Mouse (Mus musculus) lung, postnatal 14 days (tissue): ENCODE results near the gene Mgst3.
A peak's percentile ranks its signal among the peaks of the same experiment; 100 is the strongest.

Experiments used
- DNase-seq: peaks from one replicate; pipeline ENCODE4 v3.0.0; 2021

Mgst3 gene

GRCm38 (mm10) chr1:167387310-167387709 lies 6.3 kb downstream of the Mgst3 start:
- no peak for DNase-seq

GRCm38 (mm10) chr1:167386466-167386865 lies 7.2 kb downstream of the Mgst3 start:
- DNase-seq = no peak

- no peak for DNase-seq
Observed at GRCm38 (mm10) chr1:167385636-167386035, 8.0 kb downstream of the Mgst3 start.

GRCm38 (mm10) chr1:167385211-167385610 lies 8.4 kb downstream of the Mgst3 start:
- DNase-seq = no peak

- no peak for DNase-seq
Observed at GRCm38 (mm10) chr1:167384156-167384555, 9.5 kb downstream of the Mgst3 start.

GRCm38 (mm10) chr1:167383178-167383577 lies 10.5 kb downstream of the Mgst3 start:
- no peak for DNase-seq

DNA sequence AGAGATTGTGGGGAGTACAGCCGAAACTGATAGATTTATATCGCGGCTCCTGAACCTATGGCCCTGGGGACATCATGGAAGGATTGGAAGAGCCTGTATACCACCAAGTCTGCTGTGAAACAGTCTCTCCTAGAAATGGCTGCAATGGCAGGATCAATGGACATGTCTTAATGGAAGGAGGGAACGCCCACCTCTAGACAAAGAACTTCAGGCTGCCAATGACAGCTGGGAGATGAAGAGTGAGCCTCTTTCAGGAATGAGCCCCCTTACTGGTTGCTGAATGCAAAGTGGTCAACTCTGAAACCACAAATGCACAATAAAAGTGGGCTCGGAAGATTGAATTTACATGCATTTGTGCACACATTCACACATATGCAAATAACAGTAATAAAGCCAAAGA lies 10.9 kb downstream of the Mgst3 start:
- DNase-seq = no peak

GRCm38 (mm10) chr1:167382316-167382715 lies 11.3 kb downstream of the Mgst3 start:
- DNase-seq = no peak

DNA sequence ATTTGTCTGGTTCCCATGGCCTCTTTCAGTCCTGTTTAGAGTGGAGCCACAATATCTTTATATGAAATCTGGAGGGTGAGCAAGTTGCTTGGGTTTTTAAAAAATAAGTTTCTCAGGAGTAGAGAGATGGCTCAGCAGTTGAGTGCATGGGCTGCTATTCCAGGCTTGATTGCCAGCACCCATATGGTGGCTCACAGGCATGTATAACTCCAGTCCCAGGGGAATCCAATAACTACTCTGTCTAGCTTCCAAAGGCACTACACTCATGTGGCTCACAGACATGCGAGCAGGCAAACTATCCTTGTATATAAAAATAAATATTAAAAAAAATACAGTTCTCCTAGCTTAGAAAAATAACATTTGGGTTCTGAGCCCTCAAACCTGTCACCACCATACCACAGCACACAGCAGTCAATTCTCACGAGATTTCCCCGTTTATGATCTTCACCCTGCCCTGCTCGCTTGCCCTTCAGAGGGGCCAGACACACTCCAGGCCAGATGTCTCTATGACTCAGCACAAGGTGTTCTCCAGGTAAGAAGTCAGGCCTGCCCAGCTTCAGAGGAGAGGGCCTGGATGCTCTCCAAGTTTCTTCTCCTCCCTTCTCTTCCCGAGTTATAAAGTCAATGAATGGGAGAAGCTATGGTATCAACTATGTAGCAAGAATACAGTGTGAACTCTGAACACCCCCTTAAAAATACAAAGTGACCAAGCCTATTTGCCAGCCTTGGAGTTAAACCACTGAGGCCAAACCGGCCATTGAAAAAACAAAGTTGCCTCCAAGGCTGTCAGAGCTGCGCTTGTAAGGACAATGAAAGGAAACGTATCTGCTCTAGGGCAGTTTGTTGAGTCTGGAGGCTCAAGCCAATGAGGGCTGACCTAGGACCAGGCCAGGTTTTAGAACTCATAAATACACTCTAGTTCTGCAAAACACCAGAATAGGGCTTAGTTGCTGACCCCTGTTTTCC lies 12.3 kb downstream of the Mgst3 start:
- DNase-seq = no peak

- DNase-seq = no peak
Observed at GRCm38 (mm10) chr1:167380223-167380622, 13.4 kb downstream of the Mgst3 start.

DNA sequence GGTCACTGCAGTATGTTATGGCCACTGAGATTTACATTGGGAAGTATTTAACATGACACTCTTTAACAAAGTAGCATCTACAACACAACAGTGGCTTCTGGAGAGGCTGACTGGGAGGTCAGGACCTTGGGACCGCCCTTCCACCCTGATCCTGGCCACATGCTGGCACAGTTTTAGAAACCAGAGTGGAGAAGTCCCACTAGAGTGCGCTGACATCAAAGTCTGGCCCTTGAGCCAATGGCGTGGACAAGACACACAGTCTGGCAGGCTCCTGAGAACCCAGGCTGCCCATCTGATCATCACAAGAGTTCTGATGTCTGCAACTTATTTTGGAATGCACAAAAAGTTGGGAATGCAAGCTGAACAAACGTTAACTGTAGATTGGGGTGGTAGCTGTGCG lies 13.9 kb downstream of the Mgst3 start:
- DNase-seq = no peak

DNA sequence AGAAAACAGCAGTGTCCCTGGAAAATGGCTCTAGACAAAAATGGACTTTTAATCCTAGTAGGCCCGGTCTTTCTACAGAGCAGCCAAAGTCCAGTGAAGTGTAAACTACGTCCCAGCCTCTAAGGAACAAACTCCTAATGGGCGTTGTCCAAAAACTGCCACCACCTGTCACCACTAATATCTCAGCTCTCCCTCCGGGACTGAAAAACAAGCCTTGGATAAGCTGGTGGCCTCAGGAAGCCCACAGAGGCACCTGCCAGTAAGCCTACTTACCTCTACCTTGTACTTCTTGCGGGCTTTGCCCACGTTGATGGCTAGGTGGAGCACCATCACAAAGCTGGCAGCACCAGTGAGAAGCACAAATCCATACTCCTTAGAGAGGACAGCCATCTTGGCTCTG lies 15.6 kb downstream of the Mgst3 start:
- DNase-seq = no peak

- DNase-seq = no peak
Observed at GRCm38 (mm10) chr1:167374942-167375341, 18.7 kb downstream of the Mgst3 start.

GRCm38 (mm10) chr1:167374003-167374784 lies 19.4 kb downstream of the Mgst3 start:
- DNase-seq = peak; percentile 52

GRCm38 (mm10) chr1:167372739-167373138 lies 20.9 kb downstream of the Mgst3 start:
- no peak for DNase-seq

DNA sequence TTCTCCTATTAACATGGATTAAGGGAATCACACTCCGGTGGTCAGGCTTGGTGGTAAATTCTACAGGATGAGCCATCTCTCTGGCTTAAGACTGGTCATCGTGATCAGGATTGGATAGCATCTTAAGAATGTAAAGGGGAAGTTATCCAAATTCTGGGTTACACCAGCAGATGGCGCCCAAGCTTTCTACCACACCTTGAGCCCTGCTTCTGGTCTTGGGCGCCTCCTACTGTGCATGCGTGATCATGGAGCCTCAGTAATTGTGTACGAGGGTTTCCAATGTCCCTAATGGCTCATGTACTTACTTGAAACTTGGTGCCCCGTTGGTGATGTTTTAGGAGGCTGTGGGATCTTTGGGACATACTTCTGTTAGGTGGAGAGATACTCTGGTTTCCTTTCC lies 23.7 kb downstream of the Mgst3 start:
- DNase-seq = peak; percentile 94

GRCm38 (mm10) chr1:167368513-167368912 lies 25.1 kb downstream of the Mgst3 start:
- no peak for DNase-seq

DNA sequence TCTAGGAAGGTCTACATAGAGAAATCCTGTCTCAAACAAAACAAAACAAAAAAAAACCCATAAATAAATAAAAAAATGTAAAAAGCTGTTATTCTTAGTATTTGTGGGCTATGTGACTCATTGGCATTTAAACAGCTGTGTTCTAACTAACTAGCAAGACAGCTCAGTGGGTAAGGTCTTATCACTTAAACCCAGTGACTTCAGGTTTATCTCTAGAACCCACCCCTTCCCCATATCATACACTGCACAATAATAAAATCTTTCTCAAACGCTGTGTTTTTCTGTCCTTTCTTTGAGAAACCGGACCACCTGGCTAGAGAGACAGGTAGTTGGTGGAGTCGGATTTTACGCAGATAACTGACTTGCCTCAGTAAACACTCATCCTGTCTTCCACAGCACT lies 25.6 kb downstream of the Mgst3 start:
- no peak for DNase-seq

DNA sequence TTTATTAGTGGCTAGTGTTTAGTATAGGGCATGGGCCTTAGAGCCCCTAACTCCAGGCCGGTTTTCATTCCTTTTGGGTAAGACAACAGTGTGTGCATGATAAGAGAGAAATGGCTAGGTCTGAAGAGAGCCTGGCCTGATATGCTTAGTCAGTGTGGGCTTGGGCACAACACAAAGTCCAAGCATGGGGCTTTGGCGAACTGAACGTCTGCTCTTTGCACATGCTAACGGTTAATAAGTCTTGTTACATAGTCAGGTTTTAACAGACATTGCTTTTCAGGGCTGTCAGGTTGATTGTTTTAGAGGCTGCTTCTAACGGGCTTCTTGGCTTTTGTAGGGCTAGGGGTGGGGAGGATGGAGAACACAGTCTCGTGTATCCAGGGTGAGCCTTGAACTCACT lies 27.0 kb downstream of the Mgst3 start:
- no peak for DNase-seq

- no peak for DNase-seq
Observed at GRCm38 (mm10) chr1:167365808-167366207, 27.8 kb downstream of the Mgst3 start.

DNA sequence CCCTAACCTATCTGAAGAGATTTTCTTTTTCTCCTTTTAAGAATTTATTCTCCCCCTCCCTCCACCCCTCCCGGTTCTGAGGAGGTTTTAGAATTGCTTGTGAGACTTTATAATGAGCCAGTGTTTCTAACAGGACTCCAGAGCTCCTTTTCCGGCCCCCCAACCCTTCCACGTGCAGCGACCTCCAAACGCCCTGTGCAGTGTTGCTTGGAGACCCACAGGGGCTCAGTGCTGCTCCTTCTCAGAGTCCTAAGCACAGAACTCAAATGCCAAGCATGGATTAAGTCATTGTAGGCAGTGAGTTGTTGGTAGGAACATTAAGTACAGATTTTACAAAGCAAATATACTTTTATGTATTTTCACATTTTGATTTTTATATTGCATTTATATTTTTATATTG lies 30.3 kb downstream of the Mgst3 start:
- no peak for DNase-seq

DNA sequence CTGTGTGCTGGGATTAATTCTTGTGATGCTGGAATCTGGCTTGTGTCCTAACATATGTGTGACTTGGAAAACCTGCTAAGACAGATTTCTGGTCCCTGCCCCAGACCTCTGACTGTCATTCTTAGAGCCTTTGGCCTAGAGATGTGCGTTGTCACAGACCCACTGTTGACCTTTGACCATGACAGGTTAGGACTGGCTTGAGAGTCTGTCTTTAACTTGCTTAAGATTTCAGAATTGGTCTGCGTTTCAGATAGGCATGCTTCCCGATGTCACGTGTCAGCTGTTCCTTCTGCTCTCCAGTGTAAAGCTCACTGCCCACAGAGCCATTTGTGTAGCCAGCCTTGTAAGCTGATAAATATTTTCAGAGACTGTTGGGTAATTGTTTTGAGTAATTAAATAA lies 30.8 kb downstream of the Mgst3 start:
- no peak for DNase-seq

DNA sequence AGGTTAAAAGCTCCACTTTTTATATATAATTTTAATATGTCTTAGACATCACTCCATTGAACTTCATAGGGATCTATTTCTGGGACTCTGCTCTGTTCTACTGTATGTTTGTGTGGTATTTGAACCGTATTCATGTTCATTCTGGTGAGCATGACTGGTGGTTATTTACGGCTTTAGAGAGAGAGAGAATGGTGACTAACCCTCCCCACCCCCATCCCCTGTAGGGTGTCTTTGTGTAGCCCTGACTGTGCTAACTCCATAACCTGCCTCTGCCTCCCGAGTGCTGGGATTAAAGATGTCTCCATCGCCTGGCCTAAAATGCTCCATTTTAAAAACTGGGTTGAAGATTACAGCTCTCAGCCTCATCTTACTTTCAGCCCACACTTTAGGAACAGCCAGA lies 33.4 kb downstream of the Mgst3 start:
- no peak for DNase-seq

DNA sequence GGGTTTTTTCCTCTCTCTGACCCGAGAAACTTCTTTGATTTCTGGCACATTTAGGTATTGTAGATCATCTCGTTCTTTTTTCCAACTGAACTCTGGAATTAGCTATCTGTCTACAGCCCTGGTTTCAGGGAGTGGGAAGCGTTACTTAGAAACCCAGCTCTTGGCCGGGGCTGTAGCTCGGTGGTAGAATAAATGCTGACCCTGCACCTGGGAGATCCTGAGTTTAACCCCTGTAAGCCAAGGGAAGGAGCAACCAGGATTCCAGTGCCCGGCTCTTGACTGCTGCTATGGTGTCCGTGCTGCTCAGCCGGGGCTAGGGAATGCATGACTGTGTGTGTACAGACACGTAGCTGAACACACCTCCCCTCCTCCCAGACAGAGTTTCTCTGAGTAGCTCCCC lies 34.9 kb downstream of the Mgst3 start:
- DNase-seq = no peak
